Mouse (Mus musculus) megakaryocyte progenitor cell, adult 5-6 weeks (primary cell): Measurements from ENCODE around the gene Eme1. TPM values are rescaled to one million over a fixed set of nuclear protein-coding genes. Genes with fewer than 3 reads are reported as not detected.
"Not testable (repeated sequence)": the region's sequence is repeated elsewhere in the genome, so short reads cannot be mapped to it uniquely, and the experiment has no call there.

Experiments
- ATAC-seq: replicated peaks from 2 replicates; pipeline ENCODE4 v1.8.0; 2016; ENCODE audit warnings: mild to moderate bottlenecking, moderate TSS enrichment, inconsistent platforms; ENCODE audit not compliant: poor library complexity
- total RNA-seq, 2 experiments: library from RNA; stranded (forward) in 1 of 2; stranded (reverse) in 1 of 2; fragments of 157-497, 149-512 nt in 1 of 2; fragments of 200-1000 nt in 1 of 2; gene quantifications; 2 replicates each; pipeline versions ENCODE4 v1.2.3 to v1.2.4; 2015 to 2017

The Eme1 gene
- total RNA-seq (2015) (9.4 and 9.9 TPM in 2 replicates), total RNA-seq (2017) (28.8 and 37.1 TPM in 2 replicates)

DNA sequence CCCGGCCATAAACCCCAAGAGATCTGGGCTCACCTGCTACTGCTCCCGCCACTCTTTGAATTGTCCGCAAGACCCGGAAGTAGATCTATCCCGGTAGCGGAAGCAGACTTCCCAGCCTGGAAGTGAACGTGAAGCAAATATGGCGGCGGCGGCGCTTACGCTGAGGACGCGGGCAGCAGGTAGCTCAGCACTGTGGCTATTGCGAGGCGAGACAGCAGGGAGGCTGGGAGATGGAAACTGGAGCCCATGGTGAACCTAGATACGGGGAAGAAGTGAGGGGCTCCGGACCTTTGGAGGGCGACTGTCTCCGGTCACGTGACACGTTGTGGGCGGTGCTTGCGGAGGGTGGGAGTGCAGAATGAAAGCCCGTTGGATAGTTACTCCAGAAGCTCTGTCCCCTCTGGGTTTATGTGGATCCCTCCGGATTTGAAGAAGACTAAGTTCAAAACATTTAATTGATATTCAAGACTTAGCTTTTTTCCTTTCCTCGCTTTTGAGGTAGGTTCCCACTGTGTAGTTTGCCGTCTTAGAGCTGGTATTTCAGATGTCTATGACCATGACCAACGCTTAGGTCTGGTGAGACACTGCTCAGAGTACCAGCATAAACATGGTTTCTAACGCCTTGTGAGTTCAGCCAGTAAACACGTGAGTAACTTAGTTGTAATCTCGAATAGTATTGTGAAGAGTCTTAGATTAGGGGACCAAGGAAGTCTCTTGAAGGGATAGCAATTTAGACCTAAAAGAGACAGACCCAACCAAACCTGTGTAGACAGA lies at the start of gene Eme1, which contains the start of gene Mrpl27:
Gene Eme1 (minus strand): TSS at position 302 of the 774 bp plus-strand sequence.
Gene Mrpl27 (plus strand): TSS at position 105 of the 774 bp plus-strand sequence.
- peak; percentile 96 for ATAC-seq

DNA sequence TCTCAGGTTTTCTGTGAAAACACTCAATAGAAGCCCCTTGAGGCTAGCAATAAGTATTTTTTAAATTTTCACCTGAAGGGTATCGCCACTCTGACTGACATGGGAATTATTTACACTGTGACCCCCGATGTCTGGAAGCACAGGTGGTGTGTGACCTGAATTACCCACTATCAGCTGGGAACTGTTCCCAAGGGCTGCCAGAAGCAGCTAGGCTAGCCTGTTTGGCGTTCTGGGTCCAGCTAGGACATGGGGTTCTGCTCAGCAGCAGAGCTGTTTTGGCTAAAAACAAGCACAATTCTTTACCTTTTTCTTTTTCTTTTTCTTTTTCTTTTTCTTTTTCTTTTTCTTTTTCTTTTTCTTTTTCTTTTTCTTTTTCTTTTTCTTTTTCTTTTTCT lies 48.4 kb upstream of the Eme1 start:
- no peak for ATAC-seq

DNA sequence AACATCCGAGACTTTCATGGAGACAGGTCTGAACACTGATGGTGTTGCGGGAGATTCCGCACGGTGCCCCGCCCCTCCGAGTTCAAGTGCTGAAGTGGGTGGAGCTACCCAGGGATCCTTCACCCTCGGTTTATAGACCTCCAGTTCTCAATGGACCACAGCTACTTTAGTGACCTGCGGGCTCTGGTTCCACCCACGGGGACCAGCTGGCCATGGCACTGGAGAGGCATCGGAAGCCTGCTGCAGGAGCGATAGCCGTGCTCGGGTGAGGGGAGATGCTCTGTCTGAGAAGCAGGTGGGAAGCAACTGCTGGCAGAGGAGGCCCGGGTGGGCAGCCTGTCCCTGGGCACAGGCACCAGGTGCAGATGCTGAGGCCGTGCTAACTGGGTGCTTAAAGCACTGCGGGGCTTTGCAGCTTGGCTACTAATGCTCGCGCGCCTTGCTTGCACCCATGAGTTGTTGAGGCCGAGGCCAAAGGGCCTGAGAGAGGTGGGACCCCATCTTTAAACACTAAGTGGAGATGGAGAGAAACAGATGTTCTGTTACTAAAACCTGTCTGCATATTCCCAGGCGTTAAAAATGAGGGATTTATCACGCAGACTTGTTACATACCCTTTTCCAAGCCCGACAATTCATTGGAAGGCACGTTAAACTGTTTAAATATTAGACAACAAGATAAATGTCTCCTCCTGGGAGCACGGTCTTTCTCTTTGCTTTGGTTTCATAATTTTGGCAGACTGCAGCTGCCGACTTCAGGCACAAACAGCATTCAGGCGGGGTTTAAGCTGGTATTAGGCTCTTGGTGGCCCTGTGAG lies 47.8 kb upstream of the Eme1 start:
- ATAC-seq = no peak

DNA sequence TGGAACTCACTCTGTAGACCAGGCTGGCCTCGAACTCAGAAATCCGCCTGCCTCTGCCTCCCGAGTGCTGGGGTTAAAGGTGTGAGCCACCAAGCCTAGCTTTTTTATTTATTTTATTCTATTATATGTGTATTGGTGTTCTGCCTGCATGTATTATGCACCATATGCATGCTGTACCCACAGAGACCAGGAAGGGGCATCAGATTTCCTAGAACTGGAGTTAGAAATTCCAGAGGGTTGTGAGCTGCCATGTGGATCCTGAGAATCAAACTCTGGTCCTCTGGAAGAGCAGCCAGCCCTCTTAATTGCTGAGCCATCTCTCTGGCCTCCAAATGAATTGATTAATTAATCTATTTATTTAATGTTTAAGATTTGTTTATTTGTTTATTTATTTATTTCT lies 45.6 kb upstream of the Eme1 start:
- no peak for ATAC-seq

GRCm38 (mm10) chr11:94697703-94698464 lies 44.1 kb upstream of the Eme1 start:
- ATAC-seq = no peak

DNA sequence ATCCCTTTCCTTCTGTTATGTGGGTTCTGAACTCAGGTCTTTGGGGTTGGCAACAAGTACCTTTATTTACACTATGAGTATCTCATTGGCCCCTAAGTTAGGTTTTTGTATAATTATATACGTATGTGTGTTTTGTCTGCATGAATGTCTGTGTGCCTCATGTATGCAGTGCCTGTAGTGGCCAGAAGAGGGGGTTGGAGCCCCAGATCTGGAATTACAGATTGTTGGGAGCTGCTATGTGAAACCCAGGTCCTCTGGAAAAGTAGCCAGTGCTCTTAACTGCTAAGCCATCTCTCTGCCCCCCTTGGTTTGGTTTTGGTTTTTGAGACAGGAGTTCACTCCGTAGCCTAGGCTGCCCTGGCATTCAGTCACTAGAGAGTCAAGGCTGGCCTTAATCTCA lies 43.4 kb upstream of the Eme1 start:
- no peak for ATAC-seq

DNA sequence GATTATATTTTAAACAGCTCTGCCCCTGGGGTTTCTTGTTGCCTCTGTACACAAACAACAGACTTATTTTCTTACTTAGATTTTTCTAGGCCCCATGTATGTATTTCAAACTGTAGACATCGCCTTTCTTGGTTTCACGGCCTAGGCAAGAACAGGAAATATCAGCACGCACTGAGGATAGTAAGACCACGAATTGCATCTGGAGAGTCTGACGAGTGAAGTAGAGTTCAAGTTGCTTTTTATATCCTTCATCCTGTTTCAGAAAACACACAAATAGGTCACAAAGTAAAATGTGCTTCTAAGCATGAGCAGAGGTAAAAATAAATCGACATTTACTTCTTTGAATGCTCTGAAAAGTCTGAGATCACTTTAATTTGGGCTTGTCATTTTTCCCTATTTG lies 41.7 kb upstream of the Eme1 start:
- no peak for ATAC-seq

DNA sequence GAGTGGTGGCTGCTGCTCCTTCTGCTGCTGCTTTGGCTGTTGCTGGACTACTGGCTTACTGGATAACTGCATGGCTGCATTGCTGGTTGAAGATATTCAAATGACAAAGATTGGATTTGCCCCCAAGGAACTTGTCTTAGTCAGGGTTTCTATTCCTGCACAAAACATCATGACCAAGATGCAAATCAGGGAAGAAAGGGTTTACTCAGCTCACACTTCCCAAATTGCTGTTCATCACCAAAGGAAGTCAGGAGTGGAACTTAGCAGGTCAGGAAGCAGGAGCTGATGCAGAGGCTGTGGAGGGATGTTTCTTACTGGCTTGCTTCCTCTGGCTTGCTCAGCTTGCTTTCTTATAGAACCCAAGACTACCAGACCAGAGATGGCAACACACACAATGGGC lies 38.7 kb upstream of the Eme1 start:
- ATAC-seq = not testable (repeated sequence)

GRCm38 (mm10) chr11:94687178-94687577 lies 33.4 kb upstream of the Eme1 start:
- ATAC-seq = peak; percentile 48

DNA sequence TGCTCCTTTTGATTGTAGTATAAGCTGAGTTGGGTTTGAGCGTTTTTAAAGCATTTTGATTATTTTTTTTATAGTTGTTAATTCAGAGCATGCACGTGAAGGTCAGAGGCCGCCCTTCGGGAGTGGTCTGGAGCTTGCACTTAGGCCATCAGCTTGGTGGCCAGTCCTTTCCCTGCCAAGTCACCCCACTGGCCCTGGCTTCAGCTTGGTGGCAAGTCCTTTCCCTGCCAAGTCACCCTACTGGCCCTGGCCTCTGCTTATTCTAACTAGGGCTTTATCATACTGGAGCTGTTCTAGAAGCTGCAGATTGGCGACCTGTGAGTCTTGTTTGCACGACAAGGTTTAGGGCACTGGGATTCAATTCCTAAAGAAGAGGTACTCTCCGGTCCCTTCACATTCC lies 28.7 kb upstream of the Eme1 start:
- no peak for ATAC-seq

DNA sequence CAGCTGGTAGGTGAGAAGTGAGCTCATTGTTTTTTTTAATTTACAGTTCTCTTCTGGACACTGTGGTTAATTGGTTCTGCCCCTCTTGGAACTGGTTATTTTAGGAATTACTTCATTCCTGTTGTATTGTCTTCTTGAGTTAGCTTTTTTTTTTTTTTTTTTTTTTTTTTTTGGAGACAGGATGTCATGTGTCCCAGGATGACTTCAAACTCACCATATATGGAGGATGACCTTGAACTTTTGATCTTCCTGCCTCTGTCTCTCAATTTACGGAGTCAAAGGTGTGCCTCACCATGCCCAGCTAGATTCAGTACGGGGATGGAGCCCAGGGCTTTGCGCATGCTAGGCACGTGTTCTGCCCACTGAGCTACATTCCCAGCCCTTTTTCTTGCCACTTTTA lies 27.9 kb upstream of the Eme1 start:
- no peak for ATAC-seq

- ATAC-seq = no peak
Observed at GRCm38 (mm10) chr11:94680639-94681038, 26.9 kb upstream of the Eme1 start.

GRCm38 (mm10) chr11:94677607-94678145 lies 23.9 kb upstream of the Eme1 start:
- ATAC-seq = no peak

- peak; percentile 98 for ATAC-seq
Observed at GRCm38 (mm10) chr11:94676754-94677606, 23.2 kb upstream of the Eme1 start, which contains the start of gene Xylt2. Gene Xylt2 (minus strand): TSS chr11:94677515.

GRCm38 (mm10) chr11:94676308-94676707 lies 22.5 kb upstream of the Eme1 start:
- ATAC-seq = peak; percentile 15; the same call in 1 of the 2 replicates

DNA sequence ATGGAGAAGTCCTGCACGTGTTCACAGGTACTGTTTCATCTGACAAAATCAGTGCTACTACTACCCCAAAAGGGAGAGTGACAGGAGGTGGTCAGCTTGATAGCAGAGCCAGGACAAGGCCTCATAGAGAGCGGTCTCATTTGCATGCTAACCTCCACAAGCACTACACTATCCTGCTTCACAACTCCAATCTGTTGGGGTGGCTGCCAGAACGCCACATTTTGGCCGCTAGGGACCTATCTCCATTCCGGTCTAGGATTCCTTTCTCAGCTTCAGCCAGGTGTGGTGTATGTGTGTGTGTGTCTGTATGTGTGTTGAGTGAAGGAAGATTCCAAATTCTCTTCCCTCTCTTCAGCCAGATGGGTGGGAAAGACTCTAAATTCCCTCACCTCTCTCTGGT lies 21.7 kb upstream of the Eme1 start:
- no peak for ATAC-seq

- no peak for ATAC-seq
Observed at GRCm38 (mm10) chr11:94674984-94675383, 21.2 kb upstream of the Eme1 start.

GRCm38 (mm10) chr11:94665281-94665680 lies 11.5 kb upstream of the Eme1 start:
- ATAC-seq = no peak

DNA sequence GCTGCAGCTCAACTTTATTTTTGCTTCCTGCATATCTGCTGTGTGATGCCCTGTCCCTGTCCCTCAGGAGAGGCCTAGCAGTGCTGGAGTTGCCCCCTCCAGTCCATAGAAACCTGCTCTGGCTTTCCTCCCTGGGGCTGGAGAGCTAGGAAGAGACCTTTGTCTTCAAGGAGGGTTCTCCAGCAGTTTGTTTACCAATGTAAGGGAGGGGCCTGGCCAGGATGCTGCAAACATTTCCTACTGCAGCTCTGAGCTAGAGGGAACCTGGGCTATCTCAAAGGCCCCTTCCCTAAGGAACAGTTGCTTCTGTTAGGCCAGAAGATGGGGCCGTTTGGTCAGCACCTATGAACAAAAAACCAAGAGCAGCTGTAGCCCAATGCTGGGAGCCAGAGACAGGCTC lies 7.6 kb upstream of the Eme1 start:
- ATAC-seq = no peak

DNA sequence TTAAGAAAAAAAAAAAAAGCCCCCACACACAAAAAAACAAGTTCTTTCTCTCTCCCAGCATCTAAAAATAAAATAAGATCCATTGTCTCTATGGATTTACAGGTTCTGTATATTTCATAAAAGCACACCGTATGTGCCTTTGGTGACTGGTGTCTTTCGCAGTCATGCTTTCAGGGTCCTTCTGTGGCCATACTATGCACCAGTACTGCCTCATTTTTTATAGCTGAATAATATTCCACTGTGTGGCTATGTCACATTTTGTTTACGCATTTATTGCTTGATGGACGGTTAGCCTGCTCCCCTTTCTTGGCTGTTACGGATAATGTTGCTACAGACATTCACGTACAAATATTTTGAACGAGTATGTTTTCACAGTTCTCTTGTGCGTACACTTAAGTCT lies 791 bp downstream of the Eme1 start:
- ATAC-seq = no peak
